Mouse (Mus musculus): ENCODE data around the gene Ccdc153. TPM values are rescaled to one million over a fixed set of nuclear protein-coding genes. Genes with fewer than 3 reads are reported as not detected.

Ccdc153 gene
- total and polyA plus RNA-seq, 2 experiments from 2014 or later = not detected

DNA sequence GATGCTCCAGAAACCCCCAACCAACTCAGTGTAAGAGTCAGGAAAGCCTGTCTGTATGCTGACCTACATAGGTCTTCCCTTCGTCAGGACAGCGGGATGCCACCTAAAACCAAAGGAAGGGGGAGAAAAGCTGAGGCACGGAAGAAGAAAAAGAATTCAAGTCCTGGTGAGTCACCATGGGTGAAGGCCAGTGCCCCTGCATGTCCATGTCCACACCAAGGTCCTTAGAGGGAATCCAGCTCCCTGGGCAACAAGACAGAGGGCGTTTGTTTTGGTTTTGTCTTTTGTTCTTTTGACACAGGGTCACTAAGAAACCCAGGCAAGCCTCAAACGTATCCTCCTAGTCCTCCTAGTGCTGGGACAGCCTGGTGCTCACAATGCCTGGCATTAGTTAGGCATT, 435 bp downstream of the Ccdc153 start:
- TF ChIP-seq CTCF (IDR thresholded peaks at IDR 0.05; ENCODE audit: low read depth) (no peak), EP300 (IDR thresholded peaks at IDR 0.05; ENCODE audit: low read depth) (no peak)
- H3K9ac ChIP-seq (replicated peaks; ENCODE audit: low read depth, low read length) = no peak overlapping the region
- WGBS = 53% methylated on average over 5 of the region's 5 CpGs
- H3K4me3 ChIP-seq (ENCODE audit: low read depth, low read length) = no peak overlapping the region
- H3K27me3 ChIP-seq (ENCODE audit: control insufficient read depth, insufficient read depth, low read length) = no peaks in the 10 kb centered on the region
- ATAC-seq (ENCODE audit: insufficient read depth, low read depth) = no peak
- H3K36me3 ChIP-seq (replicated peaks; ENCODE audit: control insufficient read depth, insufficient read depth, low read length) = no peaks in the 10 kb centered on the region
- H3K9me3 ChIP-seq (replicated peaks; ENCODE audit: control insufficient read depth, low read length) = no peaks in the 10 kb centered on the region
- no peak overlapping the region for H3K27ac ChIP-seq (ENCODE audit: low read depth)
- H3K4me2 ChIP-seq (ENCODE audit: low read depth, low read length) = no peak overlapping the region
- H3K4me1 ChIP-seq (ENCODE audit: control insufficient read depth, insufficient read depth) = no peaks in the 10 kb centered on the region
- no peak for DNase-seq (ENCODE audit: low spot score)

- no peak overlapping the region for H3K27ac ChIP-seq (ENCODE audit: low read depth)
- DNase-seq (ENCODE audit: low spot score) = no peak
- H3K9ac ChIP-seq (replicated peaks; ENCODE audit: low read depth, low read length) = no peak overlapping the region; the same call in 1 of the 2 replicates
- no peaks in the 10 kb centered on the region for H3K9me3 ChIP-seq (replicated peaks; ENCODE audit: control insufficient read depth, low read length)
- H3K27me3 ChIP-seq (ENCODE audit: control insufficient read depth, insufficient read depth, low read length) = no peaks in the 10 kb centered on the region
- ATAC-seq (ENCODE audit: insufficient read depth, low read depth) = no peak
- no peak overlapping the region for H3K4me2 ChIP-seq (ENCODE audit: low read depth, low read length)
- no peaks in the 10 kb centered on the region for H3K36me3 ChIP-seq (replicated peaks; ENCODE audit: control insufficient read depth, insufficient read depth, low read length)
- TF ChIP-seq CTCF (IDR thresholded peaks at IDR 0.05; ENCODE audit: low read depth) = no peak
- no peak for TF ChIP-seq EP300 (IDR thresholded peaks at IDR 0.05; ENCODE audit: low read depth)
- whole genome bisulfite sequencing = 55% methylated on average over 9 of the region's 9 CpGs
- H3K4me3 ChIP-seq (ENCODE audit: low read depth, low read length) = no peak overlapping the region
- no peaks in the 10 kb centered on the region for H3K4me1 ChIP-seq (ENCODE audit: control insufficient read depth, insufficient read depth)
These were observed 942 bp downstream of the Ccdc153 start for GRCm38 (mm10) chr9:44241418-44241817.

GRCm38 (mm10) chr9:44243621-44244020, 3.1 kb downstream of the Ccdc153 start:
- H3K4me3 ChIP-seq (ENCODE audit: low read depth, low read length) = no peak overlapping the region
- DNase-seq (ENCODE audit: low spot score) (no peak), ATAC-seq (ENCODE audit: insufficient read depth, low read depth) (no peak)
- no peak for TF ChIP-seq CTCF (IDR thresholded peaks at IDR 0.05; ENCODE audit: low read depth)
- no peak for TF ChIP-seq EP300 (IDR thresholded peaks at IDR 0.05; ENCODE audit: low read depth)
- H3K4me1 ChIP-seq (ENCODE audit: control insufficient read depth, insufficient read depth) = no peaks in the 10 kb centered on the region
- no peaks in the 10 kb centered on the region for H3K27me3 ChIP-seq (ENCODE audit: control insufficient read depth, insufficient read depth, low read length)
- no peaks in the 10 kb centered on the region for H3K36me3 ChIP-seq (replicated peaks; ENCODE audit: control insufficient read depth, insufficient read depth, low read length)
- no peaks in the 10 kb centered on the region for H3K9me3 ChIP-seq (replicated peaks; ENCODE audit: control insufficient read depth, low read length)
- H3K4me2 ChIP-seq (ENCODE audit: low read depth, low read length) = no peak overlapping the region
- H3K27ac ChIP-seq (ENCODE audit: low read depth) = no peak overlapping the region
- 44% methylated on average over 2 of the region's 2 CpGs for WGBS
- H3K9ac ChIP-seq (replicated peaks; ENCODE audit: low read depth, low read length) = no peak overlapping the region; the same call in 1 of the 2 replicates

DNA sequence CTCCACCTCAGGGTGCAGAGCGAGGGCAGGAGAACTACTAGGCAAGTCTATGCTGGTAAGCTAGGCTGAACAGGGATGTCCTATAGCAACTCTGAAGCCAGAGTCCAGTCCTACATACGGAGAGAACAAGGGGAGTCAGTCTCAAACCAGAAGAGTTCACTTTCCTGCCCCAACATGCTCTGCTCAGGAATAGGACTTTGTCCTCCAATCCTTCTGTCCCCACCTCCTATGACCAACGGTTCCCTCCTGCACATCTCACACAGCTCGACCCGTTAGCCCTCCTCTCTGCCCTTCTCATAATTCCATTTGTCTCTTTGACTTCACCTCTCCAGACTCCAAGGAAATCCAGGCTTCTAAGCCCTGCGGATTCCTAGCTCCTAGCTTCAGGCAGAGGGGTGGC, 7.4 kb downstream of the Ccdc153 start:
- 77% methylated on average over 6 of the region's 6 CpGs for WGBS
- ATAC-seq (ENCODE audit: insufficient read depth, low read depth) (no peak), DNase-seq (ENCODE audit: low spot score) (no peak)
- TF ChIP-seq CTCF (IDR thresholded peaks at IDR 0.05; ENCODE audit: low read depth) (no peak), EP300 (IDR thresholded peaks at IDR 0.05; ENCODE audit: low read depth) (no peak)
- H3K4me3 ChIP-seq (ENCODE audit: low read depth, low read length) = no peak overlapping the region
- H3K27ac ChIP-seq (ENCODE audit: low read depth) = no peak overlapping the region
- no peaks in the 10 kb centered on the region for H3K4me1 ChIP-seq (ENCODE audit: control insufficient read depth, insufficient read depth)
- no peaks in the 10 kb centered on the region for H3K36me3 ChIP-seq (replicated peaks; ENCODE audit: control insufficient read depth, insufficient read depth, low read length)
- no peak overlapping the region for H3K9ac ChIP-seq (replicated peaks; ENCODE audit: low read depth, low read length)
- no peak overlapping the region for H3K4me2 ChIP-seq (ENCODE audit: low read depth, low read length)
- no peaks in the 10 kb centered on the region for H3K9me3 ChIP-seq (replicated peaks; ENCODE audit: control insufficient read depth, low read length)
- H3K27me3 ChIP-seq (ENCODE audit: control insufficient read depth, insufficient read depth, low read length) = no peaks in the 10 kb centered on the region

- Histone ChIP-seq H3K4me2 (ENCODE audit: low read depth, low read length) (peak overlapping the region; percentile 41), H3K9ac (replicated peaks; ENCODE audit: low read depth, low read length) (no peak overlapping the region), H3K36me3 (replicated peaks; ENCODE audit: control insufficient read depth, insufficient read depth, low read length) (no peaks in the 10 kb centered on the region), H3K4me1 (ENCODE audit: control insufficient read depth, insufficient read depth) (no peaks in the 10 kb centered on the region), H3K27ac (ENCODE audit: low read depth) (0 out of 2 replicates have a peak overlapping the region, but pooled peaks have one; percentile 28), H3K9me3 (replicated peaks; ENCODE audit: control insufficient read depth, low read length) (no peaks in the 10 kb centered on the region), H3K27me3 (ENCODE audit: control insufficient read depth, insufficient read depth, low read length) (no peaks in the 10 kb centered on the region), H3K4me3 (ENCODE audit: low read depth, low read length) (no peak overlapping the region)
- WGBS = 33% methylated on average over 26 of the region's 26 CpGs
- TF ChIP-seq EP300 (IDR thresholded peaks at IDR 0.05; ENCODE audit: low read depth) = no peak
- TF ChIP-seq CTCF (IDR thresholded peaks at IDR 0.05; ENCODE audit: low read depth) = peak; percentile 65
- peak; percentile 79 for DNase-seq (ENCODE audit: low spot score)
- peak; percentile 88 for ATAC-seq (ENCODE audit: insufficient read depth, low read depth)
These were observed 9.0 kb downstream of the Ccdc153 start for GRCm38 (mm10) chr9:44249181-44250146.
